Mouse (Mus musculus): ENCODE measurements around the gene Cabp4.
"Not testable (repeated sequence)": the region's sequence is repeated elsewhere in the genome, so short reads cannot be mapped to it uniquely, and the experiment has no call there.

Cabp4 gene

GRCm38 (mm10) chr19:4148491-4148806 is 4.6 kb upstream of the Cabp4 start, which contains the start of gene Coro1b:
Gene Coro1b, plus strand, starts transcription at chr19:4148619.
- DNase-seq (ENCODE audit: low read depth in 1 of 2, low spot score in 2 of 2): peak; percentile 90 to 92

GRCm38 (mm10) chr19:4147782-4148490 is 4.1 kb upstream of the Cabp4 start:
- no peak for DNase-seq (ENCODE audit: low read depth in 1 of 2, low spot score in 2 of 2)

GRCm38 (mm10) chr19:4147022-4147405 is 3.2 kb upstream of the Cabp4 start:
- DNase-seq (ENCODE audit: low read depth in 1 of 2, low spot score in 2 of 2): no peak

- no peak for DNase-seq (ENCODE audit: low read depth in 1 of 2, low spot score in 2 of 2)
Measured at GRCm38 (mm10) chr19:4146366-4147021, 2.7 kb upstream of the Cabp4 start.

GRCm38 (mm10) chr19:4145936-4146335 is 2.1 kb upstream of the Cabp4 start:
- DNase-seq (ENCODE audit: low read depth in 1 of 2, low spot score in 2 of 2): no peak

- no peak for DNase-seq (ENCODE audit: low read depth in 1 of 2, low spot score in 2 of 2)
Measured at GRCm38 (mm10) chr19:4144550-4145498, 991 bp upstream of the Cabp4 start.

DNA sequence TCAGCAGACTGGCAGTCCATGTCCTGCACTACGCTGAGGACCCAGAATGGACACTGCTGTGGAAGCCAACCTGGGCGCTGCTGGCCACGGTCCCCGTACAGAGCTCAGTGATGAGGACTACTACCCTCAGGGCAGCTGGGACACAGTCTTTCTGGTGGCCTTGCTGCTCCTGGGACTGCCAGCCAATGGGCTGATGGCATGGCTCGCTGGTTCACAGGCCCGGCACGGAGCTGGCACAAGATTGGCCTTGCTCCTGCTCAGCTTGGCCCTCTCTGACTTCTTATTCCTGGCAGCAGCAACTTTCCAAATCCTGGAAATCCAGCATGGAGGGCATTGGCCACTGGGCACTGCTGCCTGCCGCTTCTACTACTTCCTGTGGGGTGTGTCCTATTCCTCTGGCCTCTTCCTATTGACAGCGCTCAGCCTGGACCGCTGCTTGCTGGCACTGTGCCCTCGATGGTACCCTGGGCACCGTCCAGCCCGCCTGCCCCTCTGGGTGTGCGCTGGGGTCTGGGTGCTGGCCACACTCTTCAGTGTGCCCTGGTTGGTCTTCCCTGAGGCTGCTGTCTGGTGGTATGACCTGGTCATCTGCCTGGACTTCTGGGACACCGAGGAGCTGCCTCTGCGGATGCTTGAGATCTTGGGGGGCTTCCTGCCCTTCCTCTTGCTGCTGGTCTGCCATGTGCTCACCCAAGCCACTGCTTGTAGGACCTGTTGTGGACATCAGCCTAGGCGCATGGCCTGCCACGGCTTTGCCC is 1.2 kb downstream of the Cabp4 start:
- DNase-seq (ENCODE audit: low read depth in 1 of 2, low spot score in 2 of 2): no peak

DNA sequence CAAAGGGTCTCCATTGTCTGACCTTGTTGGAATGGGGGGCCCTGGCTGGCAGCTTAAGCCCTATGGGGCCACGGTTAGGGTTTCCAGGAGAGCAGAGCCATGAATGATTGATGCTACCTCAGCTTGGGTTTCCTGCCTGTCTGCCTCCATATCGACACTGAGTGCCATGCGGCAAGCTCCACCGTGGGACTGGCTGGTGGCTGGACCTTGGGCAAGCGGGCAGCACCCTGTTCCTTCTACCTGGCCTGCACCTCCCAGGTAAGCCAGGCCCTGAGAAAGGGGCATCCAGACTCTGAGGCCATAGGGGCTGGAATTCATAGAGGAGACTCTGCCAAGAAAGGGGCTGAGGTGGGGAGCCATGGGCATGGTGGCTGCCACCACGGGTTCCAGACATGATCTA is 3.7 kb downstream of the Cabp4 start:
- no peak for DNase-seq (ENCODE audit: low read depth in 1 of 2, low spot score in 2 of 2)

- DNase-seq (ENCODE audit: low read depth in 1 of 2, low spot score in 2 of 2): no peak
Measured at GRCm38 (mm10) chr19:4139446-4139845, 4.4 kb downstream of the Cabp4 start, which contains the start of gene Gpr152. Gene Gpr152, plus strand, starts transcription at chr19:4139787.

DNA sequence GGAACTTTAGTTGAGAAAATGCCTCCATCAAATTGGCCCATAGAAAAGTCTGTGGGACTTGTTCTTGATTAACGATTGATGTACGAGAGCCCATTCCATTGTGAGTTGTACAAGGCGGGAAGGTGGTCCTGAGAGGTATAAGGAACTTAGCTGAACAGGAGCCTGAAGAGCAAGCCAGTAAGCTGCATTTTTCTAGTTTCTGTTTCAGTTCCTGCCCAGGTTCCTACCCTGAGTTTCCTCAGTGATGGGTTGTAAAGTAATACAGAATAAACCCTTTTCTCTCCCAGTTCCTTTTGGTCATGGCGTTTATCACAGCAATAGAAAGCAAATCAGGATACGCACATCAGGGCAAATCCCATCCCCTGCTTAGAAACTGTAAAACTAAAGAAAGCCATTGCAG is 5.9 kb downstream of the Cabp4 start:
- DNase-seq (ENCODE audit: low read depth in 1 of 2, low spot score in 2 of 2): no peak

- DNase-seq (ENCODE audit: low read depth in 1 of 2, low spot score in 2 of 2): no peak
Measured at GRCm38 (mm10) chr19:4136463-4136862, 7.4 kb downstream of the Cabp4 start.

DNA sequence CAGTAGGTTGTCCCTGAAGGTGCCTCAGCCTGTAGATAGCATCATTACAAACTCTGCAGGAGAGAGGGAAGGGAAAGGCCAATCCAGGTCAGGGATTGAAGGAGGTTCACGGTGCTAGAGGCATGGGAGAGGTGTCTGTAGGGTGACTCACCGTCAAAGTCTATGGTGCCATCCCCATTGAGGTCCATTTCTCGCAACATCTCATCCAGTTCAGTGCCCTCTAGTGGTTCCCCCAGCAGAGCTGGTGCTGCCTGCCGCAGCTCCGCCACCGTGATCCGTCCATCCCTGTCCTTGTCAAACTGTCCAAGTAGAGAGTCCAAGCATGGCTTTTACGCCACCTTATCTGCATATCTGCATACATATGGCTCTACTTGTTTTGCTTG is 7.9 kb downstream of the Cabp4 start:
- DNase-seq (ENCODE audit: low read depth in 1 of 2, low spot score in 2 of 2): not testable (repeated sequence)

GRCm38 (mm10) chr19:4135229-4135962 is 8.4 kb downstream of the Cabp4 start:
- DNase-seq (ENCODE audit: low read depth in 1 of 2, low spot score in 2 of 2): not testable (repeated sequence)

GRCm38 (mm10) chr19:4134354-4134753 is 9.5 kb downstream of the Cabp4 start:
- DNase-seq (ENCODE audit: low read depth in 1 of 2, low spot score in 2 of 2): no peak

GRCm38 (mm10) chr19:4131768-4132167 is 12.1 kb downstream of the Cabp4 start:
- DNase-seq (ENCODE audit: low read depth in 1 of 2, low spot score in 2 of 2): no peak

- no peak for DNase-seq (ENCODE audit: low read depth in 1 of 2, low spot score in 2 of 2)
Measured at GRCm38 (mm10) chr19:4131075-4131474, 12.8 kb downstream of the Cabp4 start.

DNA sequence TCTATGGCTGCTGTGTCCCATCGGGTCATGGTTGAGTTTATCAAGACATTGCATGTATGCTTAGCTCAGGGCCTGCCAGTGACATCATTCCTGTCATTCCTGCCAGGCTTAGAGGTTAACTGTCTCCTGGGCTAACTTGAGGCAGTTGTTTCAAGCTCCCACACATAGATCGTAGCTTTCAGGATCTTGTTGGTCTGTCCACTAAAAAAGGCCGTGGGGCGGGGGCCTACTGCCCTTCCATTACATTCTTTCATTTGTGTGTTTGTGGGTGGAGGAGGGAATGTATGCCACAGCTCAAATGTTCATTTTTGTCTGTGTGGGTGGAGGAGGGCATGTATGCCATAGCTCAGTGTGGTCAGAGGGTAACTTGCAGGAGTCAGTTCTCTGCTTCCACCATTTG is 13.7 kb downstream of the Cabp4 start:
- DNase-seq (ENCODE audit: low read depth in 1 of 2, low spot score in 2 of 2): no peak

DNA sequence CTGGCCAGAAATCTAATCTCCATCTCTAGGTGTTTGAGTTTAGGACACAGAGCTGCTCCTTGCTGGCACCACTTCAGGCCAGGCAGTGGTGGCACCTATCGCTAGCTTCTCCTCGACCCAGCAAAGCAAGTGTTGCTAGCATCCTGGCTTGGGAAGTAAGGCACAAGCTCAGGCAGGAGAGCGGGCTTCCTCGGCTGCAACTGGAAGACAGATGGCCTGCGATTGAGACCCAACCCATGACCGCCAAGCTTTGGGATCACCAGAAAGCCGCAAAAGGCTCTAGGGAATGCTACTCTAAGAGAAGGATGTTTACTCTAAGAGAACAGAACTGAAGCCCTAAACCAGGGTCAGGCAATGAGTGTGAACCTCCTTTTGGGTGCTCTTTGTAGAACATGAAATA is 14.4 kb downstream of the Cabp4 start:
- DNase-seq (ENCODE audit: low read depth in 1 of 2, low spot score in 2 of 2): no peak

DNA sequence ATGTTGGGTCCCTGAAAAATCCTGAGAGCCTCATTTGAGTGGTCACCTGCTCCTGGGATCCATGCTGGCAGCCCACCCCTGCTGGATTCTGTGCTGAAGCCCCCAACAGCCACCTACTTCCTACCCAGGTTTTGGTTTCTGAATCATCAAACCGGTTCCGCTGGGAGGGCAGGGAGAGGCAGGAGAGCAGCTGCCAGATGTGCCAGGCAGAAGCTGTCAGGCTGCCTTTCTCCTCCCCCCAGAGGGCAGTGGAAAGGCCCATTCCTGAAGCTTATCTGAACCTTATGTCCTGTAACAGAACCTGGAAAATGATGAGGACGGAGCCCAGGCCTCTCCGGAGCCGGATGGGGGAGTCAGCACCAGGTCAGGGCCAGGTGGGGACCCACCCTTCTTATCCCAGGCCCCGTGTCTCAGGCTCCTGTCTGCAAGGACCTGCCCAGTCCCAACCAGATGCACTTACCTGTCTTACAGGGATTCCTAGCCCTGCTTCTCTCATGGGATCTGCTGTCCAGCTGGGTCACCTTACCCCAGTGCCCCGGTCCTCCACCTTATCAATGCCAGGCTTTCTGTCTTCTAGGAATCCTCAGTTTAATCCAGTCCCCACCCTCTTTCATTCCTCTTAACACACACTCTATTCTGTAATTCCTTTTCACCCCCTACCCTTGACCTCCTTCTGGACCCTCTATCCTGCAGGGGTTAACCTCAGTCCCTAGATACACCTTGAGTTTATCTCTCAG is 16.9 kb downstream of the Cabp4 start:
- DNase-seq (ENCODE audit: low read depth in 1 of 2, low spot score in 2 of 2): no peak
